Mouse (Mus musculus): ENCODE results near the gene Tsc22d4. TPM values are rescaled to one million over a fixed set of nuclear protein-coding genes. Genes with fewer than 3 reads are reported as not detected.

The Tsc22d4 gene
- polyA plus RNA-seq (2014; fragmentation: Illumina TruSeq; extraction: RNeasy Lipid Tissue Mini Kit (QIAGEN cat#74804); ENCODE audit: low read depth, low replicate concordance): 7.8 TPM

DNA sequence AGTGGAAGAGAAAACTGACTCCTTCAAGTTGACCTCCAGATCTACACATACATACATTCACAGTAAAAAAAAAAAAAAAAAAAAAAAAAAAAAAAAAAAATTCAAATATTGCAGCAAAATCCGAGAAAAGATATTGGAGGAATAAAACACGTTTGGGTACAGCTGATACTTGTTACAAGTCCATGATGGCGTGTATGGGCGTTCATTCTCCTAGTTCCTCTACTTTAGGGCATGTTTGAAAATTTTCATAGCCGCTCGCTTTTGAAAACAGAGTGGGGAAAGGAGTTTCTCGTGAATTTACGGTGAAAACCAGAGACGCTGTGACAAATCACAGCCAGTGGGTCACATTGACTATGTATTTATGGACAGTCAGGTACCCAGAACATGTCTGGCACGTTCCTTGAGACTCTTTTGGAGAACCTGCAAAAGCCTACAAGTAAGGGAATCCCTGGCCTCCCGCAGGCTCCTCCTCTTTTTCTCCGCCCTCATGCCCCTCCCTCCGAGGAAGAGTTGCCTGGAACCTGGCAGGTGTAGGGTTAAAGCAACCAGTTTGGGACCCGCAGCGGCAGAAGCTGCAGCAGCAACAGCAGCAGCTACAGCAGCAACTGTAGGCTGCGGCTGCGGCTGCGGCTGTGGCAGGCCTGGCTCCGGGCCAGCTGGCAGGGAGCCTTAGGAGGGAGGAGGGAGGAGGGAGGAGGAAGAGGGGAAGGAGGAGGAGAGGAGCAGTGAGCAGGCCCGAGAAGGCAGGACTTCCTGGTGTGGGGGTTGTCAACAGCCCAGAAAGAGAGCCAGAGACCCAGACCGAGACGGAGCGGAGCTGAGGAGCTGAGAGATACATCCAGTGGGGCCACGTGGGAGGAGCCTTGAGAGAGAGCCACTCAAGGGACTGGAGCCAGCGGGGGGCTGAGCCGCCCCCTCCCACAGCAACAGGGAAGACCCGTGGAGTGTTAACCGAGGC lies at the start of gene Tsc22d4:
Gene Tsc22d4 (plus strand): TSS at position 517 of the 958 bp plus-strand sequence.

DNA sequence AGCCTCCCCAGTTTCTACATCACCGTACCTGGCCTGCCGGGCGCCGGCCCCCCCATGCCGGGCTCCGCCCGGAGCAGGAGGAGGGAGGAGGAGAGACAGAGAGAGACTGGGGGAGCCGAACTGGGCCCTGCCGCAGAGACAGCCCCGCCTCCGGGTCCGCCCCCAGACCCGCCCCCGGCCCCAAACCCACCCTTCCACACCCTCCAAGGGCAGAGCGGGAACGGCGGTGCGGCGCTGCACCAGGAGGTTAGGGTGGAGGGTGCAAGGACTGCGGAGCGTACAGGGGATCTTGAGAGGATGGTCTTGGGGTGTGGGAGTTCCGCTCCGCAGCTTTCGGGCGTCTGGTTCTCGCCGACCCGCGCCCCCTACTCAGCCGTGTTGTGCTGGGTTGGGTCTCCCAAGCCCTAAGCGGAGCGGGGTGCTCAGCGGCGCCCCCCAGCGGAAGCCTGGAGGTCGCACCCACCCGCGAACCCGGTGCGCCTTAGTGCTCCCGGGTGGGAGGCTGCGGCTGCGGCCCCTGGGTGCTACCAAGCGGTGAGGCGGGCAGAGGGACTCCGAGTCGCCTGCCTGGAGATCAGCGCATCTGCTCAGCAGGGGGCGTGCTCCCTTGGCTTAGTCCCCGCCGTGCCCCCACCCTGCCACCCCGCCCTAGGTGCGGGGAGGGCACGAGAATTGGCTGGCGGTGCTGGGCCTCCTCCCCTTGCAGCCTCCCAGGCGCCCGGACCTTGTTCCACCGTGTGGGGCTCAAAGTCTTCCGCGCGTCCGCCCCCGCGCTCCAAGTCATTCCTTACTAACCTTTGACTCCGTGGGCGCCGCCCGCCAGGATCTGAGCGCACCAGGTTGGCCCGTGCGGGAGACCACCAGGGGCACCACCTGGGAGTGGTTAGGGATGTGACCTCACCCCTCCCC lies 4.3 kb upstream of the Tsc22d4 start, which contains the start of gene Nyap1:
Gene Nyap1 (minus strand): TSS at position 585 of the 909 bp plus-strand sequence.

DNA sequence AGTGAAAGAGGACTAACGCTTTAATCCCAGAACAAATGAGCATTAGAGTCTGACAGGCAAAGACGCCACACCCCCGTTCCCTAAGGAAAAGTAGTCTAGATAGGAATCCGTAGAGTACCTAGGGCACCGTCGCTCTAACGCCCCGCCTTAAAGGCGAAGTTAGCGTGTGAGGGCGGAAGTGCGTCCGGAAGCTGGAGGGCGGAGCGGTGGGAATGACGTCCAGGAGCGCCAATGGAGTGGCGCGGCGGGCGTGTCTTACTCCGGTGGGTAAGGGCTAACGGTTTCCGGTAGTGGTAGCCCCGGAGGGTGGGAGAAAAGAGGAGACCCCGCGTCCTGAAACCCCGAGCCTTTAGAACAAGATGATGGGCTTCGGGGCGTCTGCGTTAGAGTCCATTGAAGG lies 33.1 kb downstream of the Tsc22d4 start, which contains the start of gene Ppp1r35:
Gene Ppp1r35 (plus strand): TSS at position 215 of the 400 bp plus-strand sequence.

DNA sequence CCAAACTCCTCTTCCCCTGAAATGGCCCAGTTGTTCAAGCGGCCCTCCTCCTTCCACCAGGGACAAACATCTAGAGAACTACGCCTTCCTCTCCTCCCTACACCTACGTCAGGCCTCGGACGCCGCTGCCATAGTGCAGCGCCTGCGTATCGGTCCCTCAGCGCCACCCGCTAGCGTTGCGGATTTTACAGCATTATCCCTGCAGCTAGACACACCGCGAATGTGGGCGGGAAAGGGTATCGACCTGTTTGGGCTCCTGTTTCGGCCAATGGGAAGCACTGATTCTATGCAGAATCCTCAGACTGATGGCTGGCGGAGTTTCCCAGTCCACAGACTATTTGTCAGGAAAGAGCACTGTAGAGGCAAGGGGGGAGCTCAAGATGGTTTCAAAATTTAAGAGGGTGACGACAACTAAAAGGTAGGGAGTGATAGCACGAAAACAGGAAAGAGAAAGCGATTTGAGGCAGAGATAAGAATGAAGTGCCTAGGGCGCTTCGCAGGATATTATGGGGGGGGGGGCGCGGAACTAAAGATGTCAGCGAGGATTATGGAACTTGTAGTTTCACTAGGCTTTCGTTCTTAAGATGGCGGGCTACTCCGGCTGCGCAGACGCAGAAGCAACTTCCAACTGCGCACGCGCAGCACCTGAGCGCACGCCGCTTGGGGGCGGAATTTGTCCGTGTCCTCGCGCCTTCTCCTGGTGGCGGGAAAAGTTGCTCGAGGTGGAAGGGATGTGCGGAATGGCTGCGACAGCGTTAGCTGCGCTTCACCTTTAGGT lies 41.8 kb downstream of the Tsc22d4 start, which contains the start of the genes Mepce and Zcwpw1:
Gene Mepce (minus strand): TSS at position 505 of the 778 bp plus-strand sequence.
Gene Zcwpw1 (plus strand): TSS at position 648 of the 778 bp plus-strand sequence.

Other genes starting within 250 kb of the Tsc22d4 start
- gene Pop7, start 243.2 kb upstream of the Tsc22d4 start, polyA plus RNA-seq (2014; fragmentation: Illumina TruSeq; extraction: RNeasy Lipid Tissue Mini Kit (QIAGEN cat#74804); ENCODE audit: low read depth, low replicate concordance): not detected
- gene Gigyf1, start 227.2 kb upstream of the Tsc22d4 start, polyA plus RNA-seq (2014; fragmentation: Illumina TruSeq; extraction: RNeasy Lipid Tissue Mini Kit (QIAGEN cat#74804); ENCODE audit: low read depth, low replicate concordance): 0.83 TPM
- not detected for gene Epo, start 212.5 kb upstream of the Tsc22d4 start, polyA plus RNA-seq (2014; fragmentation: Illumina TruSeq; extraction: RNeasy Lipid Tissue Mini Kit (QIAGEN cat#74804); ENCODE audit: low read depth, low replicate concordance)
- gene Gnb2, start 212.2 kb upstream of the Tsc22d4 start, polyA plus RNA-seq (2014; fragmentation: Illumina TruSeq; extraction: RNeasy Lipid Tissue Mini Kit (QIAGEN cat#74804); ENCODE audit: low read depth, low replicate concordance): 1.3 TPM
- gene Actl6b, start 192.2 kb upstream of the Tsc22d4 start, polyA plus RNA-seq (2014; fragmentation: Illumina TruSeq; extraction: RNeasy Lipid Tissue Mini Kit (QIAGEN cat#74804); ENCODE audit: low read depth, low replicate concordance): not detected
- 0.25 TPM for gene Tfr2, start 175.9 kb upstream of the Tsc22d4 start, polyA plus RNA-seq (2014; fragmentation: Illumina TruSeq; extraction: RNeasy Lipid Tissue Mini Kit (QIAGEN cat#74804); ENCODE audit: low read depth, low replicate concordance)
- not detected for gene Mospd3, start 144.7 kb upstream of the Tsc22d4 start, polyA plus RNA-seq (2014; fragmentation: Illumina TruSeq; extraction: RNeasy Lipid Tissue Mini Kit (QIAGEN cat#74804); ENCODE audit: low read depth, low replicate concordance)
- 12.9 TPM for gene Pcolce, start 131.9 kb upstream of the Tsc22d4 start, polyA plus RNA-seq (2014; fragmentation: Illumina TruSeq; extraction: RNeasy Lipid Tissue Mini Kit (QIAGEN cat#74804); ENCODE audit: low read depth, low replicate concordance)
- gene Fbxo24, start 116.7 kb upstream of the Tsc22d4 start, polyA plus RNA-seq (2014; fragmentation: Illumina TruSeq; extraction: RNeasy Lipid Tissue Mini Kit (QIAGEN cat#74804); ENCODE audit: low read depth, low replicate concordance): 3.5 TPM
- gene Lrch4, start 116.6 kb upstream of the Tsc22d4 start, polyA plus RNA-seq (2014; fragmentation: Illumina TruSeq; extraction: RNeasy Lipid Tissue Mini Kit (QIAGEN cat#74804); ENCODE audit: low read depth, low replicate concordance): 1.6 TPM
- 0.39 TPM for gene Gm20605, start 116.6 kb upstream of the Tsc22d4 start, polyA plus RNA-seq (2014; fragmentation: Illumina TruSeq; extraction: RNeasy Lipid Tissue Mini Kit (QIAGEN cat#74804); ENCODE audit: low read depth, low replicate concordance)
- gene Sap25, start 104.4 kb upstream of the Tsc22d4 start, polyA plus RNA-seq (2014; fragmentation: Illumina TruSeq; extraction: RNeasy Lipid Tissue Mini Kit (QIAGEN cat#74804); ENCODE audit: low read depth, low replicate concordance): 1.2 TPM
- not detected for gene Irs3, start 100.0 kb upstream of the Tsc22d4 start, polyA plus RNA-seq (2014; fragmentation: Illumina TruSeq; extraction: RNeasy Lipid Tissue Mini Kit (QIAGEN cat#74804); ENCODE audit: low read depth, low replicate concordance)
- gene Agfg2, start 61.0 kb upstream of the Tsc22d4 start, polyA plus RNA-seq (2014; fragmentation: Illumina TruSeq; extraction: RNeasy Lipid Tissue Mini Kit (QIAGEN cat#74804); ENCODE audit: low read depth, low replicate concordance): 5.5 TPM
- 0.07 TPM for gene Nyap1, start 4.1 kb upstream of the Tsc22d4 start, polyA plus RNA-seq (2014; fragmentation: Illumina TruSeq; extraction: RNeasy Lipid Tissue Mini Kit (QIAGEN cat#74804); ENCODE audit: low read depth, low replicate concordance)
- 3.4 TPM for gene Ppp1r35, start 33.1 kb downstream of the Tsc22d4 start, polyA plus RNA-seq (2014; fragmentation: Illumina TruSeq; extraction: RNeasy Lipid Tissue Mini Kit (QIAGEN cat#74804); ENCODE audit: low read depth, low replicate concordance)
- gene Mepce, start 41.9 kb downstream of the Tsc22d4 start, polyA plus RNA-seq (2014; fragmentation: Illumina TruSeq; extraction: RNeasy Lipid Tissue Mini Kit (QIAGEN cat#74804); ENCODE audit: low read depth, low replicate concordance): 26.1 TPM
- gene Zcwpw1, start 42.1 kb downstream of the Tsc22d4 start, polyA plus RNA-seq (2014; fragmentation: Illumina TruSeq; extraction: RNeasy Lipid Tissue Mini Kit (QIAGEN cat#74804); ENCODE audit: low read depth, low replicate concordance): 48.0 TPM
- gene Pilra, start 90.6 kb downstream of the Tsc22d4 start, polyA plus RNA-seq (2014; fragmentation: Illumina TruSeq; extraction: RNeasy Lipid Tissue Mini Kit (QIAGEN cat#74804); ENCODE audit: low read depth, low replicate concordance): 0.38 TPM
- gene Pilrb1, start 112.4 kb downstream of the Tsc22d4 start, polyA plus RNA-seq (2014; fragmentation: Illumina TruSeq; extraction: RNeasy Lipid Tissue Mini Kit (QIAGEN cat#74804); ENCODE audit: low read depth, low replicate concordance): not detected
- gene Pilrb2, start 126.1 kb downstream of the Tsc22d4 start, polyA plus RNA-seq (2014; fragmentation: Illumina TruSeq; extraction: RNeasy Lipid Tissue Mini Kit (QIAGEN cat#74804); ENCODE audit: low read depth, low replicate concordance): not detected
- gene Cyp3a13, start 175.9 kb downstream of the Tsc22d4 start, polyA plus RNA-seq (2014; fragmentation: Illumina TruSeq; extraction: RNeasy Lipid Tissue Mini Kit (QIAGEN cat#74804); ENCODE audit: low read depth, low replicate concordance): 0.39 TPM
- gene Gjc3, start 217.4 kb downstream of the Tsc22d4 start, polyA plus RNA-seq (2014; fragmentation: Illumina TruSeq; extraction: RNeasy Lipid Tissue Mini Kit (QIAGEN cat#74804); ENCODE audit: low read depth, low replicate concordance): not detected
- gene Azgp1, start 235.8 kb downstream of the Tsc22d4 start, polyA plus RNA-seq (2014; fragmentation: Illumina TruSeq; extraction: RNeasy Lipid Tissue Mini Kit (QIAGEN cat#74804); ENCODE audit: low read depth, low replicate concordance): 0.76 TPM